Mouse (Mus musculus): ENCODE results near the gene Itprip.

- TF ChIP-seq TAL1 (IDR thresholded peaks at IDR 0.05; ENCODE audit: low read length) (no peak), GATA1 (IDR thresholded peaks at IDR 0.05; ENCODE audit: low read length) (no peak)
Observed at GRCm38 (mm10) chr19:47934146-47934545, 15.0 kb upstream of the Itprip start.
